Mouse (Mus musculus) liver, embryonic 11.5 days (tissue): ENCODE measurements around the gene Afmid. TPM values are rescaled to one million over a fixed set of nuclear protein-coding genes. Genes with fewer than 3 reads are reported as not detected.

Experiments used
- ATAC-seq: fragments of 200-750 bp; cut with Nextera tagmentation; replicated peaks from 2 replicates; pipeline ENCODE4 v1.8.0; 2017; ENCODE audit warnings: moderate number of reproducible peaks, mild to moderate bottlenecking, moderate TSS enrichment, moderate library complexity; ENCODE audit not compliant: low FRiP score
- DNase-seq: peaks from one replicate; pipeline ENCODE4 v3.0.0-alpha.2; 2017; ENCODE audit warnings: low spot score
- H3K27ac ChIP-seq: fragments of 300-500 bp; sonication (generic); 2 replicates; pipeline ENCODE4 v1.5.1; 2014; ENCODE audit warnings: mild to moderate bottlenecking, low read depth, low read length, control low read depth
- H3K27me3 ChIP-seq: fragments of 300-500 bp; sonication (generic); replicated peaks from 2 replicates; pipeline ENCODE4 v1.6.1; 2014; ENCODE audit warnings: low read length, mixed read lengths; ENCODE audit not compliant: control insufficient read depth, insufficient read depth
- H3K36me3 ChIP-seq: fragments of 300-500 bp; sonication (generic); 2 replicates; pipeline ENCODE4 v1.6.1; 2014; ENCODE audit warnings: mild to moderate bottlenecking, low read length, moderate library complexity, mixed read lengths; ENCODE audit not compliant: control insufficient read depth, insufficient read depth
- H3K4me1 ChIP-seq: fragments of 300-500 bp; sonication (generic); replicated peaks from 2 replicates; pipeline ENCODE4 v1.6.1; 2014; ENCODE audit warnings: low read length, mixed read lengths; ENCODE audit not compliant: control insufficient read depth, insufficient read depth
- H3K4me2 ChIP-seq: fragments of 300-500 bp; sonication (generic); 2 replicates; pipeline ENCODE4 v1.6.1; 2014; ENCODE audit warnings: mild to moderate bottlenecking, control low read depth, moderate library complexity
- H3K4me3 ChIP-seq: fragments of 300-500 bp; sonication (generic); 2 replicates; pipeline ENCODE4 v1.5.1; 2014; ENCODE audit warnings: low read depth, low read length, control low read depth
- H3K9ac ChIP-seq: fragments of 300-500 bp; sonication (generic); 2 replicates; pipeline ENCODE4 v1.6.1; 2014; ENCODE audit warnings: low read depth, low read length, control low read depth
- H3K9me3 ChIP-seq: fragments of 300-500 bp; sonication (generic); 2 replicates; pipeline ENCODE4 v1.6.1; 2016; ENCODE audit warnings: low read length, inconsistent platforms, mixed read lengths; ENCODE audit not compliant: control insufficient read depth
- WGBS: fragments of 180-500 bp; shearing (Covaris S2); extraction: QIAGEN DNeasy Blood & Tissue Kit; methylation state at CpG from one replicate; pipeline ENCODE4 v1.1.7; 2014; 5-methylcytosine and 5-hydroxymethylcytosine counted together
- polyA plus RNA-seq: library from polyadenylated mRNA; unstranded; fragments of >200 nt; fragmentation: Nextera tagmentation; extraction: Ambion mirVana; gene quantifications from 2 replicates; pipeline ENCODE4 v1.2.1, GENCODE M21; 2014

The Afmid gene
- polyA plus RNA-seq, 1 experiment from 2014 or later = 8.4 TPM

- no peak overlapping the region for H3K4me2 ChIP-seq
- DNase-seq (no peak), ATAC-seq (no peak)
- H3K36me3 ChIP-seq = peaks cover 51% of the 10 kb centered on the region
- H3K27me3 ChIP-seq = peaks cover 25% of the 10 kb centered on the region
- no peaks in the 10 kb centered on the region for H3K9me3 ChIP-seq
- H3K4me3 ChIP-seq = no peak overlapping the region
- WGBS = 87% methylated on average over 1 of the region's 1 CpGs
- H3K27ac ChIP-seq = no peak overlapping the region
- no peak overlapping the region for H3K9ac ChIP-seq
- H3K4me1 ChIP-seq = peaks cover 8% of the 10 kb centered on the region
These were observed 30.3 kb downstream of the Afmid start for GRCm38 (mm10) chr11:117855975-117856374.

DNA sequence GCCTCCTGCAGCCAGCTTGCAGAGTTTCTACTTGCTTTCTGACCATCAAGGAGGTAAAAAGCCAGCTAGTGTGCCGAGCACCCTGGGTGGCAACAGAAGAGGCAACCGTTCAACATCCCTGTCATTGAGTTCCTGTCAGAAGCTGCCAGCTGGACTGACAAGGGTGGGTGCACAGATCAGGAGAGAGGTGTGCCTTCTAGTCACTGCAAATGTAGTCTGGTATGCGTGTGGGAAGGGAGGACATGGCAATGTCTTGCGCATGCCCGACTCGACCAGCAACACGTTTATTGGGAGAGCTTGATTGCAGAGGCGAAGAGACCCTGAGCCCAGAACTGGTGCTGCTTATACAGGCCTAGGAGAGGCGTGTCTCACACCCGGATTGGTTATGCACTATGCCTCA lies 31.7 kb downstream of the Afmid start:
- peaks cover 39% of the 10 kb centered on the region for H3K27me3 ChIP-seq
- H3K4me3 ChIP-seq = no peak overlapping the region
- H3K27ac ChIP-seq = no peak overlapping the region
- peaks cover 8% of the 10 kb centered on the region for H3K4me1 ChIP-seq
- peaks cover 44% of the 10 kb centered on the region for H3K36me3 ChIP-seq
- ATAC-seq (0 out of 2 replicates have a peak, but pooled peaks have one; percentile 18), DNase-seq (no peak)
- no peak overlapping the region for H3K4me2 ChIP-seq
- H3K9me3 ChIP-seq = no peaks in the 10 kb centered on the region
- H3K9ac ChIP-seq = no peak overlapping the region
- 87% methylated on average over 10 of the region's 10 CpGs for WGBS

GRCm38 (mm10) chr11:117858392-117858791 lies 32.7 kb downstream of the Afmid start:
- WGBS = 58% methylated on average over 3 of the region's 3 CpGs
- no peak overlapping the region for H3K9ac ChIP-seq
- ATAC-seq (peak; percentile 25; the same call in 1 of the 2 replicates), DNase-seq (no peak)
- H3K36me3 ChIP-seq = peaks cover 34% of the 10 kb centered on the region
- H3K9me3 ChIP-seq = no peaks in the 10 kb centered on the region
- H3K27me3 ChIP-seq = peaks cover 47% of the 10 kb centered on the region
- peaks cover 8% of the 10 kb centered on the region for H3K4me1 ChIP-seq
- no peak overlapping the region for H3K4me3 ChIP-seq
- no peak overlapping the region for H3K4me2 ChIP-seq
- no peak overlapping the region for H3K27ac ChIP-seq

- no peak within 1 kb of the TSS; the same call in 1 of the 2 replicates for H3K9ac ChIP-seq
These were observed 34.9 kb downstream of the Afmid start, which contains the start of gene Tmem235 for GRCm38 (mm10) chr11:117860601-117861000. Gene Tmem235 (plus strand): TSS chr11:117860752.

DNA sequence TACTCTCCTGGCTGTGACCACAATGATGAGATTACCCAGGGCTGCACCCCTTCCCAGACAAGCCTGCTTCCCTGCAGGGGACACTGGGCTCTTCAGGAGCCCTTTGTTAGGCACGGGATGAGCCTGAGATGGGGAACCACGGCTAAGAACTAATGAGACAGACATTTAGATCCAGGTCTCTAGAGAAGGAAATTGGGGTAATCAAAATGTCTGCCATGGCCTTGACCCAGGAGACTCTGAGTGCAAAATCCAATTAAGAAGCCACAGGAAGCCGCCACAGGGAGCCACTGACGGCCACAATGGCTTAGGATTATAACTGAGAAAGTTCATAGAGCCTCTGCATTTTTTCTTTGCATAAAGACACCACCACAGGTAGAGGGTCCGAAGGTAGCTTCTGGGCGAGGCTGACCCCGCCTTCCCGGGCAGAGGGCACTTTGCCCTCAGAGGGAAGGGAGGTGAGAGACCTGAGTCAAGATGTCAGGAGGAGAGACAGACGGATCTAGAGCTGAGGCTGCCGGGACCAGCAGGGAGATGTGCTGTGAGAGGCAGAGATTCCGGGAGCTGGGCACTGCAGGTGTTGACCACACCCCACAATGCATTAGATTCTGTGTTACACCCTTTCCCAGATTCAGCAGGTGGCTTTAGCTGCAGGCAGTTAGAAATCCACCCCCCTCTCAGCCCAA lies 37.6 kb downstream of the Afmid start:
- H3K27me3 ChIP-seq = peaks cover 56% of the 10 kb centered on the region
- ATAC-seq (no peak), DNase-seq (no peak)
- no peak overlapping the region for H3K27ac ChIP-seq
- peaks cover 8% of the 10 kb centered on the region for H3K4me1 ChIP-seq
- 0 out of 2 replicates have a peak overlapping the region, but pooled peaks have one; percentile 14 for H3K9ac ChIP-seq
- H3K9me3 ChIP-seq = no peaks in the 10 kb centered on the region
- H3K4me2 ChIP-seq = no peak overlapping the region
- no peak overlapping the region for H3K4me3 ChIP-seq
- WGBS = 33% methylated on average over 11 of the region's 11 CpGs
- no peaks in the 10 kb centered on the region for H3K36me3 ChIP-seq

More at GRCm38 (mm10) chr11:117860601-117861000, 34.9 kb downstream of the Afmid start, which contains the start of gene Tmem235:
- Histone ChIP-seq H3K4me3 (no peak within 1 kb of the TSS), H3K36me3 (peaks cover 20% of the 10 kb centered on the region), H3K27me3 (peaks cover 54% of the 10 kb centered on the region), H3K9me3 (no peaks in the 10 kb centered on the region), H3K4me1 (peaks cover 8% of the 10 kb centered on the region), H3K27ac (no peak within 1 kb of the TSS), H3K4me2 (peak within 1 kb of the TSS; percentile 12; the same call in 1 of the 2 replicates)
- 6% methylated on average over 23 of the region's 23 CpGs for WGBS
- ATAC-seq (no peak), DNase-seq (no peak)

- DNase-seq = no peak
- Histone ChIP-seq H3K36me3 (no peaks in the 10 kb centered on the region), H3K9ac (no peak overlapping the region), H3K27ac (no peak overlapping the region), H3K4me1 (peaks cover 6% of the 10 kb centered on the region), H3K4me2 (no peak overlapping the region), H3K27me3 (peaks cover 43% of the 10 kb centered on the region), H3K4me3 (no peak overlapping the region), H3K9me3 (no peaks in the 10 kb centered on the region)
- no peak for ATAC-seq
- 53% methylated on average over 2 of the region's 2 CpGs for WGBS
These were observed 39.1 kb downstream of the Afmid start for GRCm38 (mm10) chr11:117864805-117865204.

GRCm38 (mm10) chr11:117865988-117866387 lies 40.3 kb downstream of the Afmid start:
- WGBS = 64% methylated on average over 6 of the region's 6 CpGs
- Histone ChIP-seq H3K27ac (no peak overlapping the region), H3K27me3 (peaks cover 31% of the 10 kb centered on the region), H3K4me2 (no peak overlapping the region), H3K9me3 (no peaks in the 10 kb centered on the region), H3K4me1 (no peaks in the 10 kb centered on the region; the same call in 1 of the 2 replicates), H3K4me3 (no peak overlapping the region), H3K36me3 (no peaks in the 10 kb centered on the region), H3K9ac (no peak overlapping the region)
- ATAC-seq (no peak), DNase-seq (no peak)

DNA sequence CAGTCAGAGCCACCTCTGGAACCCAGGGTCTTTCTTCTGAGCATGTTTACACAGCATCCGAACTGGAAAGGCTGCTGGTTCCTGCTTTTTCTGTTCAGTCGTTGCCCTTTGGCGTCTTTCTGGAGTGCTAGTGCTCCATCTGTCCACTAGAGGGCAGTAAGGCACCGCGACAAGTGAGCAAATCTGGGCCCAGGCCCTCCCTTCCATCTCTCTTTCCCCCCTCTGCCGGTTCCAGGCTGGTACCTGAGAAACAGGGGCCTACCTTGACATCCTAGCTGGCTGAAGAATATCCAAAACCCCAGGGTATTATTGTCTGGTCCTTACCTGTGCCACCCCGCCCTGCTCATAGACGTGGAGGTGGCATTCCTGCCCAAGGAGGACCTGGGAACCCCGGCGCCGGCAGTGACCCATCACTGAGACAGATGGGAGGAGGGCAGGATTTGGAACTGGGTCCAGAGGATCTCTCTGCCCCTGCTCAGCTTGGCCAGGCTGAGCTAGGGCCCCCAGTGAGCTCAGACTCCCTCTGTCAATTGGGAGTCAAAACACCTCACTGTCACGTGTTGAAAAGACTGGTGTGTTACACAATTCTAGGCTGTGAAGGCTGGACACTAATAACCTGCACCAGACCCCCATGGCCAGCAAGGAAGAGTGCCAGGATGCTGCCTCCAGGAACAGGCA lies 45.1 kb downstream of the Afmid start:
- peaks cover 22% of the 10 kb centered on the region for H3K4me1 ChIP-seq
- H3K4me3 ChIP-seq = no peak overlapping the region
- 36% methylated on average over 12 of the region's 12 CpGs for WGBS
- no peaks in the 10 kb centered on the region for H3K9me3 ChIP-seq
- no peak overlapping the region for H3K9ac ChIP-seq
- no peak overlapping the region for H3K27ac ChIP-seq
- H3K4me2 ChIP-seq = no peak overlapping the region
- H3K27me3 ChIP-seq = peaks cover 16% of the 10 kb centered on the region
- H3K36me3 ChIP-seq = no peaks in the 10 kb centered on the region
- no peak for ATAC-seq
- DNase-seq = peak; percentile 69
